Mouse (Mus musculus): Measurements from ENCODE around the gene Fkbp5.
A peak's percentile ranks its signal among the peaks of the same experiment; 100 is the strongest.

The Fkbp5 gene

GRCm38 (mm10) chr17:28455098-28455497 is 62.2 kb downstream of the Fkbp5 start:
- no peak for DNase-seq (ENCODE audit: low spot score)

DNA sequence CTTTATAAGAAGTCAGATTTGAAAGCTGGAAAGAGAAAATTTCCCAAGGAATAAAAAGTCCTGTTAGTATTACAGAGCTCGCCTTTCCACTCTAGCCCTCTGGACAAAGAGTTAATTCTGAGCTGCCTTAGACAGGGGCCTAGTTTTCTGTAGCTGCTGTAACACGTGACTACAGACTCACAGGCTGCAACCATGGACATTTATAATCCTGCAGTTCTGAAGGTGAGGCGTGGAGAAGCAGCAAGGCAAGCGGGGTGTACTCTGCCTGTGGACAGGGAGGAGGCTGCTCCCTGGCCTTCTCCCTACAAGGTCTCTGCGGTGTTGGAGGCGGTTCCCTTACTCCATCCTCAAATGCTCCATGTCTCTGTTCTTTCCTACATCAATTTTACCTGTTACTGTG is 64.4 kb downstream of the Fkbp5 start:
- no peak for DNase-seq (ENCODE audit: low spot score)

- DNase-seq (ENCODE audit: low spot score) = no peak
These were observed 65.4 kb downstream of the Fkbp5 start for GRCm38 (mm10) chr17:28451914-28452313.

DNA sequence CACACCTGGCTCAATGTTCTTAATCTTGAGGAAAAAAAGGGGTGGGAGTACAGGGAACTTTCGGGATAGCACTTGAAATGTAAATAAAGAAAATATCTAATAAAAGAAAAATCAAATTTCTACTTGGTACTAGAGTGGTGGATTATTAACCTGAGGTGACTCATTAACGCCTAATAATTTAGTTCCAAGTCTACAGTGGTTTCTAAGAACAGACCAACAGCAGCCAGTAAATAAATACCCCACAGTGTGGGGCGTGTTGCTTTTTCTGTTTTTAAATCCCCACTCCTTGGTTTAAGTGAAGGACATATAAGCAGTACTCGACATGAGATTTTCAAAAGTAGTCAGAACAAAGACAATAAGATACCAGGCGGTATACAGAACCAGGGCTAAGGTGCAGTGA is 65.8 kb downstream of the Fkbp5 start:
- DNase-seq (ENCODE audit: low spot score) = no peak

- DNase-seq (ENCODE audit: low spot score) = no peak
These were observed 69.1 kb downstream of the Fkbp5 start for GRCm38 (mm10) chr17:28448225-28448624.

DNA sequence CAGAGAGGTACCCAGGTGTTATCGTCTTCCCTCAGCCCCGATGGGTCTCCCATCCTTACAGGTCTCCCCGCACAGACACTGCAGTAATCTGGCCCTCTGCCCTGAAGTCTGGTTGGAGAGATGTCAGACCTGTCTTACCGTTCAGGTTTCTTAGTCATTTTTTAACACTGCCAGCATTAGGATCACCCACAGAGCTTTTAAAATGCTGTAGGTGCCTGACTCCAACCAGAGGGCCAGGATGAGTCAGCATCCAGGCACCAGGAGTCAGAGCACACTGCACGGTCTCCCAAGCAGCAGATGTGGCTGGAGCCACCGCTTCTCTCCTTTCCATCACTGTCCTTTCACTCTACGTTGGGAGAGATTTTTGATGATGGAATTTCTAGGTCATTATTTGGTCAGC is 69.5 kb downstream of the Fkbp5 start:
- no peak for DNase-seq (ENCODE audit: low spot score)

DNA sequence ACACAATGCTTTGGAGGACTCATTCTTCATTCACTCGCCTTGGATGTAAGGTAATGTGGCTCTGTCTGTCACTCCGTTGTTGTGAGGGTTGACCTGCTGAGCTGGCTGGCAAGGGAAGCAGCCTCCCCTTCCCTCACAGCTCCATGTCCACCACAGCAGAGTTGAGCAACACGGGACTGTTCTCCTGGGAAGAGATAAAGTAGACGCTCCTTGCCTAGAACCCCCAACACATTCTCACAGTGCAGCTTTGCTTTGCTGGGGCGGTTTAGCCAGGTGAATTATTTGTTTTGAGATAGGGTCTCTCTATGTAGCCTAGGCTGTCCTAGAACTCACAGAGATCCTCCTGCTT is 70.5 kb downstream of the Fkbp5 start:
- DNase-seq (ENCODE audit: low spot score) = no peak

GRCm38 (mm10) chr17:28445886-28446819 is 71.2 kb downstream of the Fkbp5 start:
- DNase-seq (ENCODE audit: low spot score) = no peak

GRCm38 (mm10) chr17:28442661-28443060 is 74.7 kb downstream of the Fkbp5 start:
- no peak for DNase-seq (ENCODE audit: low spot score)

GRCm38 (mm10) chr17:28438342-28439115 is 78.8 kb downstream of the Fkbp5 start:
- DNase-seq (ENCODE audit: low spot score) = no peak

DNA sequence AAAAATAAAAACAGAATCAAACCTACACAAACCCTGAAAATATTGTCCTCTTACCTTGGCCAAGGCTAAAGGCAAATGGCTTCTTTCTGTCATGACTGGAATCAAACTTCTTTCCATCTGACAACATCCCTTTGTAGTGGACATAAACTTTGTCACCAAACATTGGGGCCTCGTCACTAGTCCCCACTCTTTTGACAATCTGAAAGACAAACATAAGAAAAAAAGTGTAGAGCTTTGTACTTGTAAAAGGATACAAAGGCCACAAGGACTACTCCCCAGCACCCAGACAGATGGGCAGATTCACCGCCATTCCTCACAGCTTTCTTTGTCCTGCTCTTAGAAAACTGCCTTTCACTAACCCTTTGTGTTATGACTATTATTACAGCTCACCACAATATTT is 79.4 kb downstream of the Fkbp5 start:
- DNase-seq (ENCODE audit: low spot score) = no peak

DNA sequence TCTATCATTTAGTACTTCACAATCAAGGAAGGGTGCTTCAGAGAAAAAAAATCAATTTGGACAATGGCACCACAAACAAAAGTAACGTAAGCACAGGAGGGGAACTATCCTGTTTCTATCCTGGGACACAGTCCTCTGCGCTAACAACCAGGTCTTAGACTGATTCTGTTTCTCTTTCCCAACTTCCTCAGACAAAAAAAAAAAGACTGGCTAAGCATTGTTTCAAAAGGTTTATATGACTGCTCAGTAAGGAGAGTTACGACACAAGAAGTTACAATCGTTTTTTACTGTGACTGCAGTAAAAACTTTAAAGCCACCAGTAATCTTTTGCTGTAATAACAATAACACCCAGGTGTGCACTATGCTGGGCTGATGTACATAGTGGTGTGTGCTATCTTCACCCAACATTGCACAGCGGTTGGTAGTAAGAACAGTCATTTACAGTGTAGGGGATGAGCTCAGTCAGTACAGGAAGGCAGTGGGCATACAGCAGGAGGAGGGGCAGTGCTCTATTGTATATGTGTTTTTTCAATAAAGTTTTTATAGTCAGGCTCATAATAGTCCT is 82.3 kb downstream of the Fkbp5 start:
- DNase-seq (ENCODE audit: low spot score) = no peak

DNA sequence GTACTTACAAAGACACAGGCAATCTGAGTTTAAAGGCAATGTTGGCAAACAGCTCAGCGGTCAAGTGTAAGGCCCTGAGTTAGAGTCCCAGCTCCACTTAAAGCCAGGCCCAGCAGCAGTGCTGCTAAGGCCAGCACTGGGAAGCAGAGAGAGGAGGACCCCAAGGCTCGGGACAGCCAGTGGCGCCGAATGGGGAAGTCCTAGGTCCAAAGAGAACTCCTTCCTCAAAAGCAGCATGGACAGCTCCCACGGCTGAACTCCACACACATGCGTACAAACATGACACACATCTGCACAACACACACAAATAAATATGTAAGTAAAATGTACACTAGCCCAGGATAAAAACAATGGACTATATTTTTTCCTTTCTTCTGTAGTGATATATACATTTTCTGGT is 84.3 kb downstream of the Fkbp5 start:
- no peak for DNase-seq (ENCODE audit: low spot score)

DNA sequence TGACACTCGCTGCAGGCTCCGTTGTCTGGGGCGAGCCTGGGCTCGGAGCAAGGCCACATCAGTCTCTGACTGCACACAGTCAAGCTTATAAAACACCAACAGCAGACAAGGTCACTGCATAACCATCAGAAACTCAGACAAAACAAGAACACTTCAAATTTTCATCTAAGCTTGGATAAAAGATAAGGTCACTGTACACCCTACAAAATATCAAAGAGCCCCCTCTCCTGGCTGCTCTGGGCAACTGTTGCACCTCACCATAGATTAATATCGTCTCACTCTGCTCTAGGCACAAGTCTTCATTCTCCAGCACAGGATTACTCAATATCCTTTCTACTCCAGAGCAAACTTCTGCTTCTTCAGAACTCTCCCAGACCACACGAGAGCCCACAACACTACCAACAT is 85.4 kb downstream of the Fkbp5 start:
- peak; percentile 63 for DNase-seq (ENCODE audit: low spot score)

- DNase-seq (ENCODE audit: low spot score) = no peak
These were observed 86.3 kb downstream of the Fkbp5 start for GRCm38 (mm10) chr17:28431038-28431437.

- peak; percentile 56 for DNase-seq (ENCODE audit: low spot score)
These were observed 88.7 kb downstream of the Fkbp5 start for GRCm38 (mm10) chr17:28428474-28429258.

- no peak for DNase-seq (ENCODE audit: low spot score)
These were observed 89.7 kb downstream of the Fkbp5 start for GRCm38 (mm10) chr17:28427666-28428065.

DNA sequence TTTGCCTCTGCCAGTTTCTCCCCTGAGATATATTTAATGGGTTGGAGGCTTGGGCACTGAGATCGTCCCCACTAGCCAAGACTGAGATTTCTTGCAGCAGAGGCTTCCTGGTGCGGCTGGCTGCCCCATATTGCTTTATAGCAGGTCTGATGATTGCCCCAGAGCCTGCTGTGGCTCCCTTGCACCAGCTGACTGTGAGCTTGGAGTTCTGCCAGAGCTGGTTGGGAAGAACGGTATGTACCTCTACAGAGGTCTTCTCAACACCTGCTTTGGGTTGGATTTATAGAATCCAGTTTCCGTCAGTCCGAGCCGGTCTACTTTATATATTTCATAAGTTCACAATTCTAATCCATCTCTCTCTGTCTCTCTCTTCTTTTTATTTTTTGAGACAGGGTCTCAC is 93.0 kb downstream of the Fkbp5 start:
- DNase-seq (ENCODE audit: low spot score) = peak; percentile 52

DNA sequence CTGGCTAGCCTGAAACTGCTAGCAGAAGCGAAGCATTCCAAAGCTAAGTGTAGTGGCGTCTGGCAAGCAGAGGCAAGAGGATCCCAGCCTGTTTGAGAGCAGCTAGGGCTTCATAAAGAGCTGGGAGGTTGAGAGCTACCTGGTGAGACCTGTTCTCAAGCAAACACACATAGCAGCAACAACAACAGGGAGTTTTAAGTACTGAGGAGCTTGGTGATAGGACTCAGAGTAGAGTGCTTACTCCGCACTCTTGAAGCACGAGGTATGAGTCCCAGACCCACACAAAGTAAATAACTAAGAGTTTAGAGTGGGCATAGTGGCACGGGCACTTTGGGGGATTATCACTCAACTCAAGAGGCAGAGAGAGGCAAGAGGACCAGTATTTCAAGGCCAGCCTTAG is 96.3 kb downstream of the Fkbp5 start:
- no peak for DNase-seq (ENCODE audit: low spot score)

- DNase-seq (ENCODE audit: low spot score) = no peak
These were observed 96.9 kb downstream of the Fkbp5 start for GRCm38 (mm10) chr17:28420229-28421051.

DNA sequence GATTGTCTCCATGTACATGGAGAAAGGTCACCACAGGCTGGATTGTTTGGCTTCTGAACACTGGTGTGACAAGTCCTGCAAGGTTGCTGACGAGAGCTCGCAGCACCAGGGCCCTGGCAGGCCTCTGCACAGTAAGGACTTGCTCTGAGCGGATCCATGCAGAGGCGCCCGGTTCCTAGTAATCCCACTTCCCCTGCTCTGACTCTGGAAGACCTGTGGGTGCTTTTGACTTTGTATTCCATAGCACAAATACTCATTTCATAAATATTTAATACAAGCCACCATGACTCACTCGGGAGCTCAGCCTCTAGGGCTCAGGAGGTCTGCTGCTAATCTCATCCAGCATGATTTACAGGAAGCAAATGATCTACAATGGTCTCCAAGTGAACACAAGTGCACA is 97.7 kb downstream of the Fkbp5 start:
- no peak for DNase-seq (ENCODE audit: low spot score)
